Mouse (Mus musculus): ENCODE measurements at regions not wholly inside any gene's neighbourhood (a gene's known extent, or its start where the extent isn't known, plus 50 kb on each side); places are given as distances from the start of the nearest gene placed in this dataset.

- TF ChIP-seq CTCF (IDR thresholded peaks at IDR 0.05; ENCODE audit: control insufficient read depth, insufficient read depth, insufficient read length) (no peak), USF1 (IDR thresholded peaks at IDR 0.05; ENCODE audit: low read depth) (no peak), CEBPB (IDR thresholded peaks at IDR 0.05; ENCODE audit: low read depth) (no peak)
Measured at GRCm38 (mm10) chr8:25430552-25430951, 606.4 kb upstream of the Adam5 start.

Measured in C2C12 (cell line).